12 mouse cellular contexts compared by ENCODE assay signal in genomic region chr17:26405340-26406100, GRCm38 (mm10). TPM values are rescaled to one million over a fixed set of nuclear protein-coding genes. Genes with fewer than 3 reads are reported as not detected.
DNase-seq lines count a peak whose midpoint lies in the region.
"Had no signal": no experiment of that assay in that cellular context is flagged by ENCODE, and none has a peak within 500 bp of the region (broad histone marks: within the 10 kb centered on the region; RNA-seq: fewer than 3 reads in every experiment).

No protein-coding gene starts in this region.

- intact Hi-C loops in left cerebral cortex, postnatal 14 days (cut with DNase I) = no loop called here

- peak; percentile 50 for DNase-seq in gastrocnemius, adult 18-20 months (ENCODE audit: low spot score)
- DNase-seq in gastrocnemius, postnatal 4 days (ENCODE audit: low spot score in 2 of 2) = no peak
- DNase-seq in right cerebral cortex, adult 18-20 months = peak; percentile 86
- no peak for DNase-seq in right cerebral cortex, postnatal 14 days
- peak; percentile 64 to 76 for DNase-seq in left cerebral cortex, postnatal 14 days (ENCODE audit: low spot score in 2 of 2)
- no peak for DNase-seq in kidney, adult 18-20 months
- no peak for DNase-seq in retina, embryonic 14.5 days (ENCODE audit: low spot score)
- DNase-seq: adrenal gland, adult 2 months; cerebellum, adult 9-10 months; kidney, postnatal 36 days; liver had no signal

RNA-seq across cellular contexts. Expression of gene Neurl1b, which starts 9.1 kb away (rescaled TPM):
- 1 to 10 TPM; 2.6 to 3.0 TPM for total RNA-seq in gastrocnemius, adult 18-20 months (2021)
- total RNA-seq in gastrocnemius, postnatal 4 days (2021) = 10 to 100 TPM; 16.8 to 17.2 TPM
- total RNA-seq in left cerebral cortex, postnatal 14 days (2021) = 100 to 1,000 TPM; 105 to 111 TPM
- total RNA-seq: monocyte, adult 5-6 weeks had no signal

Comparison
In these comparisons a context has a peak if more than half of its experiments do, and no peak if none do; other contexts are left out.
1. DNase-seq: peak in gastrocnemius, adult 18-20 months (single experiment), right cerebral cortex, adult 18-20 months (single experiment) and left cerebral cortex, postnatal 14 days (2 of 2); none in gastrocnemius, postnatal 4 days (0 of 2), right cerebral cortex, postnatal 14 days (single experiment), kidney, adult 18-20 months (single experiment) and retina, embryonic 14.5 days (single experiment).
2. RNA of gene Neurl1b, which starts 9.1 kb away (total RNA-seq): 105 to 111 TPM in left cerebral cortex, postnatal 14 days; 16.8 to 17.2 TPM in gastrocnemius, postnatal 4 days and 2.6 to 3.0 TPM in gastrocnemius, adult 18-20 months; every median in the first group is over 4 times any median in the second.